Mouse (Mus musculus) MEL (cell line): ENCODE measurements at regions not wholly inside any gene's neighbourhood (a gene's known extent, or its start where the extent isn't known, plus 50 kb on each side); places are given as distances from the start of the nearest gene placed in this dataset.

Source experiments
- DNase-seq: peaks from one replicate; pipeline ENCODE4 v3.0.0; 2011; ENCODE audit warnings: low read depth, low spot score
- H3K27ac ChIP-seq: 2 replicates; pipeline ENCODE4 v1.5.1; 2012; ENCODE audit warnings: low read depth, mild to moderate bottlenecking, control low read depth, low read length, moderate library complexity; ENCODE audit not compliant: control insufficient read depth
- H3K27me3 ChIP-seq, 2 experiments: fragments of 150-350 bp in 1 of 2; sonication (generic) in 1 of 2; 2 replicates each; pipeline ENCODE4 v1.6.1; 2012; ENCODE audit warnings: low read length in 2 of 2, mild to moderate bottlenecking in 2 of 2, improper control_type of control experiment in 1 of 2, moderate library complexity in 1 of 2; ENCODE audit not compliant: insufficient read depth in 2 of 2, control insufficient read depth in 1 of 2
- H3K36me3 ChIP-seq, 2 experiments: 2 replicates each; pipeline ENCODE4 v1.6.1; 2012 to 2014; ENCODE audit warnings: low read length in 2 of 2, improper control_type of control experiment in 1 of 2, inconsistent platforms in 1 of 2, mild to moderate bottlenecking in 1 of 2; ENCODE audit not compliant: insufficient read depth in 2 of 2, control insufficient read depth in 1 of 2
- H3K4me1 ChIP-seq, 2 experiments: fragments of 150-350 bp in 1 of 2; sonication (generic) in 1 of 2; 2 replicates each; pipeline ENCODE4 v1.6.1; 2012; ENCODE audit warnings: low read length in 2 of 2, improper control_type of control experiment in 1 of 2, mild to moderate bottlenecking in 1 of 2; ENCODE audit not compliant: insufficient read depth in 2 of 2, control insufficient read depth in 1 of 2
- H3K4me3 ChIP-seq, 2 experiments: fragments of 150-350 bp in 1 of 2; sonication (generic) in 1 of 2; 2 replicates each; pipeline ENCODE4 v1.5.1; 2012; ENCODE audit warnings: low read depth in 2 of 2, low read length in 2 of 2, mild to moderate bottlenecking in 2 of 2, moderate library complexity in 2 of 2, control low read depth in 1 of 2, improper control_type of control experiment in 1 of 2; ENCODE audit not compliant: control insufficient read depth in 1 of 2, insufficient read depth in 1 of 2
- H3K79me2 ChIP-seq: 2 replicates; pipeline ENCODE4 v1.6.1; 2012; ENCODE audit warnings: mild to moderate bottlenecking, low read length, moderate library complexity; ENCODE audit not compliant: control insufficient read depth, poor library complexity, insufficient read depth
- H3K9ac ChIP-seq: 2 replicates; pipeline ENCODE4 v1.6.1; 2012; ENCODE audit warnings: low read depth, mild to moderate bottlenecking, control low read depth, low read length, moderate library complexity; ENCODE audit not compliant: control insufficient read depth, poor library complexity, severe bottlenecking
- H3K9me3 ChIP-seq: fragments of 150-350 bp; sonication (generic); replicated peaks from 2 replicates; pipeline ENCODE4 v1.6.1; 2012; ENCODE audit warnings: mild to moderate bottlenecking, low read length, improper control_type of control experiment, moderate library complexity; ENCODE audit not compliant: insufficient read depth
- CHD2 ChIP-seq: IDR thresholded peaks from 2 replicates; pipeline ENCODE4 v1.6.1; 2011; ENCODE audit warnings: low read length, improper control_type of control experiment
- CTCF ChIP-seq, 3 experiments: IDR thresholded peaks in 2 of 3; conservative IDR thresholded peaks in 1 of 3; 2 replicates each; pipeline ENCODE4 v1.5.1; 2011 to 2012; ENCODE audit warnings: low read length in 3 of 3, low read depth in 2 of 3, mild to moderate bottlenecking in 2 of 3, improper control_type of control experiment in 1 of 3, inconsistent platforms in 1 of 3, mixed read lengths in 1 of 3, moderate library complexity in 1 of 3; ENCODE audit not compliant: control insufficient read depth in 1 of 3, insufficient read depth in 1 of 3, poor library complexity in 1 of 3, severe bottlenecking in 1 of 3
- E2F4 ChIP-seq: IDR thresholded peaks from 2 replicates; pipeline ENCODE4 v1.6.1; 2011; ENCODE audit warnings: low read depth, low read length, improper control_type of control experiment, borderline replicate concordance
- ELF1 ChIP-seq: IDR thresholded peaks from 2 replicates; pipeline ENCODE4 v1.6.1; 2014; ENCODE audit warnings: low read depth, mild to moderate bottlenecking, inconsistent platforms, low read length, improper control_type of control experiment, moderate library complexity
- EP300 ChIP-seq, 2 experiments: IDR thresholded peaks; 2 replicates each; pipeline ENCODE4 v1.6.1; 2011; ENCODE audit warnings: improper control_type of control experiment in 2 of 2, low read length in 2 of 2, low read depth in 1 of 2, mild to moderate bottlenecking in 1 of 2
- GABPA ChIP-seq: IDR thresholded peaks from 2 replicates; pipeline ENCODE4 v1.6.1; 2012; ENCODE audit warnings: low read depth, mild to moderate bottlenecking, inconsistent platforms, low read length, improper control_type of control experiment, moderate library complexity
- GATA1 ChIP-seq: IDR thresholded peaks from 2 replicates; pipeline ENCODE4 v1.6.1; 2011; ENCODE audit warnings: low read depth, low read length, improper control_type of control experiment
- JUND ChIP-seq: IDR thresholded peaks from 2 replicates; pipeline ENCODE4 v1.6.1; 2011; ENCODE audit warnings: low read depth, mild to moderate bottlenecking, improper control_type of control experiment, low read length
- KAT2A ChIP-seq: conservative IDR thresholded peaks from 2 replicates; pipeline ENCODE4 v1.6.1; 2012; ENCODE audit warnings: low read depth, low read length, improper control_type of control experiment, inconsistent platforms
- MAX ChIP-seq: IDR thresholded peaks from 2 replicates; pipeline ENCODE4 v1.6.1; 2011; ENCODE audit warnings: low read length, improper control_type of control experiment
- MAZ ChIP-seq: IDR thresholded peaks from 2 replicates; pipeline ENCODE4 v1.6.1; 2012; ENCODE audit warnings: low read depth, mild to moderate bottlenecking, inconsistent platforms, low read length, improper control_type of control experiment
- MXI1 ChIP-seq: IDR thresholded peaks from 2 replicates; pipeline ENCODE4 v1.6.1; 2011; ENCODE audit warnings: mild to moderate bottlenecking, low read depth, low read length, improper control_type of control experiment
- MYB ChIP-seq: IDR thresholded peaks from 2 replicates; pipeline ENCODE4 v1.6.1; 2011; ENCODE audit warnings: mild to moderate bottlenecking, low read depth, low read length, improper control_type of control experiment
- MYC ChIP-seq: IDR thresholded peaks from 2 replicates; pipeline ENCODE4 v1.6.1; 2011; ENCODE audit warnings: low read depth, mild to moderate bottlenecking, low read length, improper control_type of control experiment, moderate library complexity
- NELFE ChIP-seq: IDR thresholded peaks from 2 replicates; pipeline ENCODE4 v1.6.1; 2011; ENCODE audit warnings: low read depth, low read length, improper control_type of control experiment
- NRF1 ChIP-seq: IDR thresholded peaks from 2 replicates; pipeline ENCODE4 v1.6.1; 2014; ENCODE audit warnings: low read depth, mild to moderate bottlenecking, inconsistent platforms, low read length, improper control_type of control experiment, moderate library complexity; ENCODE audit not compliant: poor library complexity, insufficient read depth, severe bottlenecking
- POLR2AphosphoS2 ChIP-seq: IDR thresholded peaks from 2 replicates; pipeline ENCODE4 v1.6.1; 2011; ENCODE audit warnings: low read length, improper control_type of control experiment
- POLR2AphosphoS5 ChIP-seq: IDR thresholded peaks from 2 replicates; pipeline ENCODE4 v1.6.1; 2012; ENCODE audit warnings: low read depth, borderline replicate concordance, mild to moderate bottlenecking, inconsistent platforms, low read length, moderate library complexity, mixed read lengths
- SIN3A ChIP-seq: IDR thresholded peaks from 2 replicates; pipeline ENCODE4 v1.6.1; 2012; ENCODE audit warnings: low read length, improper control_type of control experiment, inconsistent platforms
- TBP ChIP-seq: IDR thresholded peaks from 2 replicates; pipeline ENCODE4 v1.8.0; 2011; ENCODE audit warnings: low read depth, low read length, improper control_type of control experiment
- TCF12 ChIP-seq: IDR thresholded peaks from 2 replicates; pipeline ENCODE4 v1.6.1; 2014; ENCODE audit warnings: low read depth, mild to moderate bottlenecking, inconsistent platforms, low read length, improper control_type of control experiment, moderate library complexity
- USF2 ChIP-seq, 2 experiments: IDR thresholded peaks; 2 replicates each; pipeline ENCODE4 v1.6.1; 2011 to 2012; ENCODE audit warnings: improper control_type of control experiment in 2 of 2, low read length in 2 of 2, borderline replicate concordance in 1 of 2, inconsistent platforms in 1 of 2, low read depth in 1 of 2, mild to moderate bottlenecking in 1 of 2; ENCODE audit not compliant: insufficient read depth in 1 of 2
- ZC3H11A ChIP-seq: IDR thresholded peaks from 2 replicates; pipeline ENCODE4 v1.6.1; 2012; ENCODE audit warnings: low read depth, mild to moderate bottlenecking, inconsistent platforms, low read length, improper control_type of control experiment
- ZKSCAN1 ChIP-seq: IDR thresholded peaks from 2 replicates; pipeline ENCODE4 v1.6.1; 2012; ENCODE audit warnings: low read depth, mild to moderate bottlenecking, inconsistent platforms, low read length, improper control_type of control experiment, moderate library complexity

DNA sequence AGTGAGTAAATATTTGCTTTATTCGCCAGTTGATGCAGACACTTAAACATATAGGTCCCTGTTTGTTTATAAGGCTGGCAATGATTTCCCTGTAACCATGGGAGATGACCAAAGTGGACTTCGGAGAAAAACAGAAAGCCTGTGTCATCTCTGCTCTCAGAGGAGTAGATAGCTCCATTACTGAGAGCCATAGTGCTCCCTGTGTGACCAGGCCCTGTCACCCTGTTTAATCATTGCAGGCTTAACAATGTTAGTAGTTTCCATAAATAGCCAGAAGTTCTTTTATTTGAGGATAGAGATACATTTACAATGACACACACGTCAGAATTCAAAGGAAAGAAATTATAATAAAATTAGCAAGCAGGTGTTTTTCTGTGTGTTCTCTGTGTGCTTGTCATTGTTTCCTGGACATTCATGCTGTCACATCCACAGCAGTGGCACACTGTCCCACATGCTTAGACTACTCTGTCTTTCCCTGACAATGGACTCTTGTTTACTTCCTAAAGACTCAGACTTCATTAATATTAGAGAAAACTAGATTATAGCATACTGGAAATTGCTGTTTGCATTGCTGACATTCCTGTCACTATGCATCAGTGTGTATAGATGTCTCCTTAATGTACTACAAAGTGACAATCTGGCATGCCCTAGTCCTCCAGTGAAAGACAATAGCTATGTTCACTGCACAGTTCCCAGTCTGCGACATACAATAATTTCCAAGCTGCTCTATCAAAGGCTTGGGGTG is 115.8 kb upstream of the Tent5a start:
- no peaks in the 10 kb centered on the region for H3K9me3 ChIP-seq
- TF ChIP-seq JUND (no peak), E2F4 (no peak), USF2 (IDR thresholded peaks at IDR 0.05; ENCODE audit: borderline replicate concordance in 1 of 2, insufficient read depth in 1 of 2, low read depth in 1 of 2, low read length in 2 of 2) (no peak), TBP (no peak), POLR2AphosphoS5 (no peak), SIN3A (no peak), NELFE (no peak), MAZ (no peak), GABPA (no peak)
- TF ChIP-seq, all 39 proteins: peak for 0
- Histone ChIP-seq H3K27ac (no peak overlapping the region), H3K4me3 (no peak overlapping the region), H3K9ac (no peak overlapping the region), H3K36me3 (no peaks in the 10 kb centered on the region), H3K79me2 (no peaks in the 10 kb centered on the region), H3K27me3 (peaks cover 0 to 1% of the 10 kb centered on the region in 2 experiments; a peak in 1 of 4 replicates), H3K4me1 (no peaks in the 10 kb centered on the region)
- DNase-seq = no peak

DNA sequence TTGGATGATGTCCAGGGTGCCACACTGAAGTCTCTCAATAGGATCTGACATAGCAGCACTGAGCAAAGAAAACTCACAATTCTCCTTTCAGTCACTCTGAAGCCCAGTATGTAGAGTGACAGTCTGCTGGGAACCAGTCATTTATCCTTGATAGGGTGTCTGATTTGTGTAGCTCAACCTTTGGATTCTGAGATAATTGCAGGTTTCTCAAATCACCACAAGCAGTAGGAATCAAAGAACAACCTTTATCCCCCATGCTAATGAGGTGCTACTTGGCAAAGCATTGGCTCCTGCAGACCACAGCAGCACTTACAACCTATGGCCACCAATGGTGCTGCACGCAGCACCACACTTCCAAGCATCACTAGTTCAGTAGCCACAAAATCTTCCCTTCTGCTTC is 112.5 kb upstream of the Tent5a start:
- Histone ChIP-seq H3K9ac (no peak overlapping the region), H3K36me3 (no peaks in the 10 kb centered on the region), H3K79me2 (no peaks in the 10 kb centered on the region), H3K4me1 (no peaks in the 10 kb centered on the region), H3K9me3 (no peaks in the 10 kb centered on the region), H3K27ac (no peak overlapping the region), H3K27me3 (peaks cover 0 to 1% of the 10 kb centered on the region in 2 experiments; a peak in 1 of 4 replicates), H3K4me3 (no peak overlapping the region)
- TF ChIP-seq CHD2 (no peak), TCF12 (no peak), EP300 (IDR thresholded peaks at IDR 0.05; ENCODE audit: low read depth in 1 of 2, low read length in 2 of 2) (no peak), POLR2AphosphoS5 (no peak), ZC3H11A (no peak), MYC (no peak), KAT2A (no peak), USF2 (IDR thresholded peaks at IDR 0.05; ENCODE audit: borderline replicate concordance in 1 of 2, insufficient read depth in 1 of 2, low read depth in 1 of 2, low read length in 2 of 2) (no peak), CTCF (IDR thresholded peaks at IDR 0.05 in 2 of 3, conservative IDR thresholded peaks at IDR 0.05 in 1 of 3; ENCODE audit: control insufficient read depth in 1 of 3, insufficient read depth in 1 of 3, low read depth in 2 of 3, low read length in 3 of 3, poor library complexity in 1 of 3, severe bottlenecking in 1 of 3) (no peak), GATA1 (no peak), ELF1 (no peak), NRF1 (no peak), MYB (no peak), MAX (no peak), MXI1 (no peak), TBP (no peak), SIN3A (no peak), ZKSCAN1 (no peak), POLR2AphosphoS2 (no peak)
- DNase-seq = no peak
